Mouse (Mus musculus) right cerebral cortex, postnatal 36 days (tissue): ENCODE measurements around the gene Cyba.

Experiments used
- DNase-seq, 2 experiments: peaks; one replicate each; pipeline ENCODE4 v3.0.0; 2022; ENCODE audit warnings: low spot score in 2 of 2, mixed read lengths in 1 of 2

Cyba gene

DNA sequence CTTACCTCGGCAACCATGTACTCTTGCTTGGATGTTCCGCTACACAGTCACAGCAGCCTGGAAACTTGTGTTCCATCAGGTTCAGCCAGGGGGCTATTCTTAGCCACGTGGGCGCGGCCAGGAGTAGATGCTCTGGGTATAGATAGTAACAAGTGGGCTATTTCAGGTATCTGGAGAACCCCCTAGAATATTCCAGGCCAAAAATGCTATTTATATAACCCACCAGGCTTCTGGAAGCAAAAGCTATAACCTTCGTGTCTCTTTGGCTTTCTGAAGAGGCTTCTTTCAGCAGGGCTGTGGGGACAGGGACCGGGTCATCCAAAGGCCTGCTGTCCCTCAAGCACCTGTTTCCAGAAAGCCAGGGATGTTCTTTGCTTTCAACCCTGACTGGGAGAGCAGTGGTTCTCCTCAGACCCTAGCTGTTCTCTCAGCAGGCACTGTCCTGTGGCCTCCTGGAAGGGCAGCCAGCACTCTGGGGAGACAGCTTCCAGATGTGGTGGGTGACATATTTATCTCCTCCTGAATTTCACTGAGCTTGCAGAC, 18.5 kb upstream of the Cyba start:
- DNase-seq: no peak

DNA sequence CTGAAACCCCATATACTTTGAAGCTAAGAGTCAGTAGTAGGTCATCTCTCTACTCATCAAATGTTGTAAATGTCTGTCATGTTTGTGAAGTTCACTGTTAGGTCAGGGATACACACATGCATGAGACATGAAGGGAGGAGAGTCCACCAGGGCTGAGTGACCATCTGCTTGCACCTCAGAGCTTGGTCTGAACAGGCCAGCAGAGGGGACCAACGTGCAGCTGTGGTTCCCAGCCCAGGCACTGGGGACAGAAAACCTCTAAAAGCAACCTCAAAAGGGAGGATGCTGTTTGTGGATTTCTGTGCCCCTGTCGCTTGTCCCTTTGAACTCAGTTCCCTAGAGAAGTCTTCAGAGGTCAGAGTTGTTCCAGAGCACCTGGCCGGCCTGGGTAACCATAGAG, 12.5 kb upstream of the Cyba start:
- no peak for DNase-seq

DNA sequence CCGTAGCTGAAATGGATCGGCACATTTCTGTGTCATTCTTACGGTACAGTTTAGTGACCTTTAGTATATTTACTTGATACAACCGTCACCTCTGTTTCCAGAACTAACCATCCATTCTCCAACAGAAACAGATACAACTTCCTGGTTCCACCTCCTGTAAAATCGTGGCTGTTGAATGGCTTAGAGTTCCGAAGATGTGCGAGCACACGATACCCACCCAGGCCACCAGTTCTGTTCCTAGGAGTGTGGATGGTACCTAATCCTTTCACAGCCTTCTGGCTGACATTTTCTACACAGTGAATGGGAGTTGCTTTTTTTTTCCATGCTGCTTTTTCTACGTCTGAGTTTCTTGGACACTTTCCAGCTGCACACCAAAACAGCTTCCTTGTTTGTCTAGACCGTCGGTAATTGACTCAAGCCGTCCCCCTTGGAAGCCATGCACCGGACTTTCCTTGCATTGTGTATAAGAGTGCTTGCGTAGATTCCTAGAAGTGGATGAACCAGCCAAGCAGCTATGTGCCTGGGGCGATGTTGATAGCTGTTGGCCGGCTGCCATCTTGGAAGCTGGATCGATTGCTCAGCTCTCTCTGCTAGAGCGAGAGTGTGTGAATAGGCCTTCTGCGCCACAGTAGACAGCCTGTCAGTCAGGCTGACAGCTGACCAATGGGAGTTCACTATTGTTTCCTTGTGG, 11.5 kb upstream of the Cyba start:
- peak; percentile 75 for DNase-seq

GRCm38 (mm10) chr8:122443262-122444006, 10.7 kb upstream of the Cyba start, which contains the start of gene Mvd:
Mvd (minus strand) TSS chr8:122443422.
- DNase-seq: peak; percentile 99 to 100

GRCm38 (mm10) chr8:122442781-122443180, 10.1 kb upstream of the Cyba start:
- DNase-seq: no peak

GRCm38 (mm10) chr8:122442356-122442755, 9.6 kb upstream of the Cyba start:
- no peak for DNase-seq

DNA sequence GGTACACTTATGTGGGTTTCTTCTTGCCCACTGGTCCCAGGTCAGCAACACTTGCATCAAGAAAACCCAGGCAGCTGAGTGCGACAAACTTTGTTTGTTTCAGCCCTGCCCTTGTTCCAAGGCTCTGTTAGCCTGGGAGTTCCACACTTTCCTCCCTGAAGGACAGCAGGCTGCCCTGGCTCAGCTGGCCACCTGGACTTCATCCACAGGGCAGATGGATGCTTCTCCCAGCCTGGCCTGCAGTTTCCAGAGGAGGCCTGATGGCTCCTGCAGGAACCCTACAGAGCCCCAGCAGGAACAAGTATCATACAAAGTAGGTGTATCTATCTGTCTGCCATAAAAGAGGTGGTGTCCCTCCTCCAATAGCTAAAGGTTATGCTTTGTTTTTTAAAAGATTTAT, 8.6 kb upstream of the Cyba start:
- DNase-seq: no peak

DNA sequence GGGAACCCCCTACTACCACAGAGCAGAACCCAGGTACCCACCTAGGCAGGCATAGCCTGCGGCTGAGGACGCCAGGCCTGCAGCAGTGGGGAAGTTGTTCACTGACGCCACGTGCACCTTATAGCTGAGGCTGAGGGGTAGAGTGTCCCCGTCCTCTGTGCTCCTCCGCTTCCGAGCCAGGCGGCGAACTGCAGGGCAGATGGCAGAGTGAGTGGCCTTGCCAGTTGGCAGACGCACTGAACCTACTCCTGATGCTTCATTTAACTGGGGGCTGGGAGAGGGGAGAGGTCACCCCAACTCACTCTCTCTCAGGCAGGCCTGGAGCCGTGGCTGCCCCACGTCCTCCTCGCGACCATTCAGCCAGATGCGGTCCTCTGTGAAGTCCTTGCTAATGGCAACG, 6.6 kb upstream of the Cyba start:
- DNase-seq: no peak

DNA sequence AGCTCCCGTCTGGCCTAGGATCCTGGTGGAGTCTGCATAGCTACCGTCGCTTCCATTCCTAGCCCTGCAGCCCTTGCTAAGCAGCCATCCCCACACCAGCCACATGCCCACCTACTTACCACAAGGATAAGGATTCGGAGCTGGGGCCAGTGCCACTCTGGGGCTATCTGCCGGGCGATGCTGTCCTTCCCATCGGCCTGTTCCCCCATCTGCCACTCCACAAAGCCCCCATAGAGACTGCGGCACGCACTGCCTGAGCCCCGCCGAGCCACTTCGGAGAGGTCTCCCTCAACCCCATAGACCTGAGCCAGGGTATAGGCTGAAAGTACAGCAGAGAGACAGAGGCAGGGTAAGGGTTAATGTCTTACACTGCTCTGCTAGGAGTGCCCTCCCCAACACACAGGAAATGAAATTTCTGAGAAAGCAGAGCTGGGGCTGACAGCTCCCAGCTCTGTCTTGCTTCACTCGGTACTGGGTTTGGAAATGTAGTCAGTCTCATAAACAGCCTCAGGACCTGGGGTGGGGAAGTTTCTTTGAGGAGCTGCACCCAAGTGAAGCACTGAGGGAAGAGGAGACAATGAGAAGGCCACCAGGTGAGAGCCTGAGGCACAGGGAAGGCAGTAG, 5.1 kb upstream of the Cyba start:
- no peak for DNase-seq

DNA sequence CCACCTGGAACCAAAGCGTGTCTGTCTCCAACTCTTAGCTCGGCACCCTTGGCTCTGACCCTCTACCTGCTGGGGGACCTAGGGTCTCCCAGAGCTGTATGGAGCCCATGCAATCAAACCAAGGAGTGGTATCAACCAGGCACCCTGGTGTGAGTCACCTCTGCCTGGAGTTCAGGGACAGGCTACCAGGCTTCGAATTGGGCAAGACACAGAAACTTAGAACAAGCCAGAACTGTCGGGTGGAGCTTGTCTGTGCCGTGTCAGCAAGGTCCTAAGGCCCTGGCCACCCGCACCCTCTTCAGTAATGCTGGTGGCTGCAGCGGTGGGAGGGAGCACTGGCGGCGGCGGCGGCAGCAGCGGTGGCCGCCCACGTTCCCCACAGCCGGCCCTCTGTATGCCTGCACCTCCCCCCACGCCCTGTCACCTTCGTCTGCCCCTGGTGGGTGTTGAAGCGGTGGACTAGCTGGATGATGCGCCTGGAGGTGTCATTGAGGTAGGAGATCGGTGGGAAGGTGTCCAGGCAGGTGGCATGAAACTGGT, 3.9 kb upstream of the Cyba start:
- DNase-seq: no peak

DNA sequence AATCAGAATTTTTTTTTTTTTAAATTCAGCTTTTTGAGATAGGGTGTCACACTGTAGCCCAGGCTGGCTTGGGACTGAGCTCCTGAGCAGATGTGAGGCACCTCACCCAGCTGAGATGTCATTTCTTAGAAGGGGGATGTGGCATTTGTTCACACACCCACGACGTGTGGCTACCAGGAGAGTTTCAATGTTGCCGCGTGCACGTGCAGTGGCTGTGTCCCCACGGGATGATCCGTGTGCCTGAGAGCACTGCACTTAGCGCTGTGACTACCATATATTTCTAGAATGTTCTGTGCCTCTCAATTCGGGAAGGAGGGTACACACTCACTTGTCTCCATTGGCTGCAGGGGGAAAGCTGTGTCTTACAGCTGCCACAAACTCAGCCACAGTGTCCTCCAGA, 3.4 kb upstream of the Cyba start:
- no peak for DNase-seq

- no peak for DNase-seq
These were observed 2.6 kb upstream of the Cyba start for GRCm38 (mm10) chr8:122435375-122435774.

DNA sequence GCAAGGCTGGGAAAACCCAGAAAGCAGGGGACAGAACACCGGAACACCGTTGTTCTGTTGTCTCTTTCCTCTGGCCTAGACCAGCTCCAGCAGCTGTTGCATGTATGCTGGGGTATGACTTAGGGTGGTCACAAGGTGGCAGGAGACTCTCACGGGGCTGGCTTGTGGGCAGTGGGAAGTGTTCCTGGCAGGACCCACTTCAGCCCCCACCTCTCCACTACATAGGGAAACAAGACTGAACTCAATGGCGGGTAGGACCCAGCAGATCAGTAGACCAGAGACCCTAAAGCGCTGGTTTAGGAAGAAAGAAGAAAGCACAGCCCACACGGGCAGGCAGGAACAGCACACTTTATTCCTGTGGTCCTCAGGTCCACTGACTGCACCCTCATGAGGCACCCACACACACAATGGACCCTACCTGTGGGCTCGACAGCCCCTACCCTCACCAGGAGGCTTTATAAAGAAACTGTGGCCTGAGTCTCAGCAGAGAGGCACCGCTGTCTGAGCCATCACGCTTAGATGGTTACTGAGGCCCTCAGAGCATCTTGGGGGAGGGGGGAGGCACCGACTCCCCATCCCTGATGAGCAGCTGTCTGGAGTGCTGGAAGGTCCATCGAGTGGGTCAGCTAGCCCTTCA, 657 bp upstream of the Cyba start:
- no peak for DNase-seq

- DNase-seq: no peak
These were observed 862 bp downstream of the Cyba start for GRCm38 (mm10) chr8:122431694-122432442.

DNA sequence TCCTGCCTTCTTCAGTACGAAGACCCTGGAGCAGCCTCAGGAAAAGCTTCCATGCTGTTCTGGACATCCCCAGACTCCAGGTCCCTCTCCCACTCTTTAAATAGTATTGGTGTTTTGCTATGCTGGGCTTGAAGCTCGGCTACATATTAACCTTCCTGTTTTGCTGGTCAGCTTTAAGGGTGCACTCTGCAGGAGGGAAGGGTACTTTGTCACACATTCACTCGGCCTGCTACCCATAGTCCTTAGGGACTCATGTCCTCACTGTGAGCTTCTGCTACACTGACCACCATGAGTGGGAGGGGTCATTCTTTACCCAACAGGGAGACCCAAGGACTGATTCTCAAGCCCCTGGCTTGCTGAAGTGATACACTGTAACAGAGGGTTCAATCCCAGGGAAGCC, 2.1 kb downstream of the Cyba start:
- DNase-seq: no peak

DNA sequence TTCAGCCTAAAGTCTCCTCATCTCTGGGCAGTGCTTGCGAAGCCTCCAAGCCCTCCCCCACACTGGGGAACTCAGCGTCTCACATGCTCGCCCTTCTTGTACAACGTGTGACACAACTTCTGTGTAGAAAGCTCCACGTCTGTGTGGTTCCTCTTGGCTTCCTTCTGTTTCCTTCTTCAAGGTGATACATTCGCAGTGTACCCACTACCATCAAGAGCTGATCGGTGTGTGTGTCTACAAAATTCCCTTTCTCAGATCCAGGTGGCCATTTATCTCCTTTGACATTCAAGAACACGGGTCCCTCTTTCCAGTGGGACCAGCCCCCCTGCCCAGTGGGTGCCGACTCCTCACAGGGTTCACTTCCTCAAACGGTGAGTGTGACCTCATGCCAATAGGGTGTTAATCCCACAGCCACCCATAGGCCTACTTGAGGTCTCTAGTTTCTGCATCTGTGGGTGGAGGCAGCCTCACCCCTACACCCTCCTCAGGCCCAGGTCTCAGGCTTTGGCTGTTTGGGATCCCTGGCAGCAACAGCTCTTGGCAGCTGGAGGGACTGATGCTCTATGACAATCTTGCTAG, 2.6 kb downstream of the Cyba start:
- DNase-seq: no peak

DNA sequence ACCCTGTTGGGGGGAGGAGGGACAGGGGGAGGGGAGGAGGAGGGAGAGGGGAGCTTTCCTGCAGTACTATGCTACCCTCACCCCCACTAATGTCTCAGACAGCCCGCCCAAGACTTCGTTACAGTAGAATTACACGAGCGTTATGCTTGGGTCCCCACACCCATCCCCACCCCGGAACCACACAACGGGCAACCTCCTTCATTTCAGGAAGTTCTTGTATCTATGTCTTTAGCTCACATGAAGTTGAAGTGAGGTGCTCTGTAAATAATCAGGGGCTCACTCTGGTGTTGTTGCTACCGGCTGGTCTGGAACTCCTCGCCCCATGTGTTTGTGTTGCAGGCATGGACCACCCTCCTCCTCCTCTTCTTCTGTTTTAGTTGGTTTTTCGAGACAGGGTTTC, 4.6 kb downstream of the Cyba start:
- no peak for DNase-seq

DNA sequence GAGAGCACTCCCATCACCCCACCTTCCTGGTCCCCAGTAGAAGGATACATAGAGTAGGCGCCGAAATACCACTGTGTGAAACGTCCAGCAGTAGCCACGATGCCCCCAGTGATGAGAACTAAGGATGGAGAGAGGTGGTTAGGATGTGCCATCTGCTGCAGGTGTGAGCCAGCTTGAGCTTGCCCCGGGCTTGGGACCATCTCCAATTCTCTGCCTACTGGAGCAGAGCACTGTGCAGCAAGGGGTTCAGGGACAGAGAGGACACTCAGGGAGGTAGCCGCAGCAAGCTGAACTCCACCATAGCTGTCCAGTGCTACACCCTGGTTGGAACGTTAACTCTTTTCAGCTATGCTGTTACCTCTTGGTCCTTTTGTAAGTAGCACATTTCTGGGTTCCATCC, 5.1 kb downstream of the Cyba start:
- no peak for DNase-seq

DNA sequence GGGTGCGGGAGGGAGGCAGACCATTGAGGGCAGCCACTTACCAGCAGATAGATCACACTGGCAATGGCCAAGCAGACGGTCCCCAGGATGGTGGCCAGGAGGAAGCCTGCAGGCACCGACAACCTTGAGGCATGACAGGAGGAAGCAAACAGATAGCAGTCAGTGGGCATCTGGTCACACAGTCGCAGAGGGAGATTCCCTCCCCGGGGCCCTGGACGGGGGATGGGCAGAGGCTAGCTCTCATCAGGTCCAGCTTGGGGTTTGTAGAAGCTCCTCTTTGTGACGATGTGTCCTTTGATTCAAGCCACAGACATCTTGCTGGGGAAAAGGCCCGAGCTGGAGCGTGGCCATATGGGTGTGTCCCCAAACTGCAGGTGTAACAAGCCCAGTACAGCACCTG, 6.6 kb downstream of the Cyba start:
- no peak for DNase-seq

DNA sequence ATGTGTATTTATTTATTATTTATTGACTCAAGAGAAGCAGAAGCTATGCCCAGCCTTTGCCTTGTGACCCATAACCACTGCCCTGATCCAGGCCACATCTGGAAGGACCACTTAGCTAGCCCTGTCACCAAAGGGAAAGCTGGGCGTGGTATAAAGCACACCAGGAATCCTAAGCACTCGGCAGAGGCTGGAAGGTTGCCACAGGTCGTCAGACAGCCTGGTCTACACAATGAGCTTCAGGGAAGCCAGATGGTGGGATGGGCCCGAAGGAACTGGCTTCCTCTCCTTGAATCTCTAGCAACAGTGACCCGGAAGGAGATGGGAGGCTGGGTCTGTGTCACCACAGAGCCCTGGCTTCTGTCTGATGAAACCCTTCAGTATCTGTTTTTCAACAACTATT, 9.1 kb downstream of the Cyba start:
- DNase-seq: no peak

GRCm38 (mm10) chr8:122423217-122423616, 9.5 kb downstream of the Cyba start:
- DNase-seq: no peak
